In genomic region chr11:107773312-107773711, GRCm38 (mm10) we compare ENCODE assay signal across 25 mouse cellular contexts. TPM values are rescaled to one million over a fixed set of nuclear protein-coding genes. Genes with fewer than 3 reads are reported as not detected.
DNase-seq lines count a peak whose midpoint lies in the region; ATAC-seq and TF ChIP-seq lines count a peak whose summit lies in the region.
"Had no signal": no experiment of that assay in that cellular context is flagged by ENCODE, and none has a peak within 500 bp of the region (broad histone marks: within the 10 kb centered on the region; RNA-seq: fewer than 3 reads in every experiment).

No protein-coding gene starts in this region.

- WGBS in midbrain, embryonic 10.5 days: 76% methylated on average over 8 of the region's 8 CpGs
- 51% methylated on average over 8 of the region's 8 CpGs for WGBS in midbrain, embryonic 16.5 days
- 60% methylated on average over 8 of the region's 8 CpGs for WGBS in hindbrain, embryonic 12.5 days
- WGBS in hindbrain, embryonic 14.5 days: 53% methylated on average over 8 of the region's 8 CpGs
- WGBS in stomach, postnatal 0 days: 64% methylated on average over 8 of the region's 8 CpGs

- H3K27me3 ChIP-seq in midbrain, embryonic 10.5 days (ENCODE audit: low read depth, poor library complexity, severe bottlenecking): peaks cover 12% of the 10 kb centered on the region
- no peaks in the 10 kb centered on the region for H3K27me3 ChIP-seq in midbrain, embryonic 16.5 days (ENCODE audit: control insufficient read depth, insufficient read depth, low read depth, low read length)
- H3K27me3 ChIP-seq in hindbrain, embryonic 12.5 days: no peaks in the 10 kb centered on the region
- no peaks in the 10 kb centered on the region for H3K27me3 ChIP-seq in hindbrain, embryonic 14.5 days (ENCODE audit: control insufficient read depth, insufficient read depth, low read length)
- H3K27me3 ChIP-seq in stomach, postnatal 0 days (ENCODE audit: control insufficient read depth, insufficient read depth, low read length): no peaks in the 10 kb centered on the region
- H3K27me3 ChIP-seq: kidney, embryonic 15.5 days; liver, embryonic 12.5 days had no signal

- no peak for TF ChIP-seq EP300 in stomach, postnatal 0 days (optimal IDR thresholded peaks at IDR 0.05)

- H3K4me3 ChIP-seq in midbrain, embryonic 10.5 days: no peak overlapping the region
- H3K4me3 ChIP-seq in midbrain, embryonic 16.5 days (ENCODE audit: low read depth, low read length): no peak overlapping the region
- H3K4me3 ChIP-seq in hindbrain, embryonic 12.5 days: no peak overlapping the region
- H3K4me3 ChIP-seq in hindbrain, embryonic 14.5 days (replicated peaks; ENCODE audit: low read length): no peak overlapping the region
- no peak overlapping the region for H3K4me3 ChIP-seq in stomach, postnatal 0 days (ENCODE audit: low read depth, low read length)
- H3K4me3 ChIP-seq: heart, adult 2 months; heart, embryonic 12.5 days; kidney, embryonic 15.5 days; liver, embryonic 12.5 days had no signal

- H3K27ac ChIP-seq in midbrain, embryonic 10.5 days (replicated peaks): peak overlapping the region; percentile 55
- H3K27ac ChIP-seq in midbrain, embryonic 16.5 days (ENCODE audit: low read length): no peak overlapping the region
- H3K27ac ChIP-seq in hindbrain, embryonic 12.5 days: peak overlapping the region; percentile 30; the same call in 1 of the 2 replicates
- H3K27ac ChIP-seq in hindbrain, embryonic 14.5 days: no peak overlapping the region
- H3K27ac ChIP-seq in stomach, postnatal 0 days (replicated peaks): no peak overlapping the region
- H3K27ac ChIP-seq: heart, adult 2 months; kidney, embryonic 15.5 days; liver, embryonic 12.5 days had no signal

- no peak overlapping the region for H3K9ac ChIP-seq in midbrain, embryonic 16.5 days (ENCODE audit: low read depth, low read length)
- H3K9ac ChIP-seq in hindbrain, embryonic 12.5 days: no peak overlapping the region
- H3K9ac ChIP-seq in hindbrain, embryonic 14.5 days: peak overlapping the region; percentile 13; the same call in 1 of the 2 replicates
- H3K9ac ChIP-seq in stomach, postnatal 0 days (ENCODE audit: low read length): no peak overlapping the region
- H3K9ac ChIP-seq: forebrain, postnatal 0 days; heart, embryonic 12.5 days; kidney, embryonic 15.5 days; liver, embryonic 12.5 days; liver, postnatal 0 days had no signal

- DNase-seq in midbrain, embryonic 10.5 days (ENCODE audit: low spot score): no peak
- DNase-seq in hindbrain, embryonic 14.5 days (ENCODE audit: low spot score): no peak
- DNase-seq in stomach, postnatal 0 days (ENCODE audit: low spot score): no peak
- DNase-seq in embryo, embryonic 9.5 days (ENCODE audit: extremely low spot score): no peak
- DNase-seq: adrenal gland, adult 2 months; cerebellum, adult 8-10 months; cerebellum, postnatal 25 days; forebrain, postnatal 0 days; heart, adult 2 months; heart, postnatal 4 days; kidney, adult 18-20 months; kidney, postnatal 25 days; liver, postnatal 0 days; lung, postnatal 36 days; right cerebral cortex, postnatal 4 days; thymus, postnatal 4 days had no signal

- H3K4me2 ChIP-seq in midbrain, embryonic 16.5 days (ENCODE audit: low read length): no peak overlapping the region
- no peak overlapping the region for H3K4me2 ChIP-seq in hindbrain, embryonic 12.5 days (replicated peaks)
- no peak overlapping the region for H3K4me2 ChIP-seq in hindbrain, embryonic 14.5 days (replicated peaks)
- no peak overlapping the region for H3K4me2 ChIP-seq in stomach, postnatal 0 days (replicated peaks; ENCODE audit: low read depth)
- H3K4me2 ChIP-seq: heart, embryonic 12.5 days; kidney, embryonic 15.5 days; liver, embryonic 12.5 days had no signal

- no peak for ATAC-seq in midbrain, embryonic 16.5 days
- ATAC-seq in hindbrain, embryonic 12.5 days (ENCODE audit: low FRiP score): no peak; the same call in 1 of the 2 replicates
- no peak for ATAC-seq in hindbrain, embryonic 14.5 days (ENCODE audit: low FRiP score)
- ATAC-seq in stomach, postnatal 0 days (ENCODE audit: low FRiP score, low TSS enrichment): 0 out of 2 replicates have a peak, but pooled peaks have one; percentile 12
- ATAC-seq: activated CD4-positive, CD25-positive, alpha-beta regulatory T cell, adult 4 months; forebrain, postnatal 0 days; inflammation-experienced regulatory T-cells, adult 6 months; liver, embryonic 12.5 days; liver, postnatal 0 days had no signal

- H3K9me3 ChIP-seq in midbrain, embryonic 10.5 days (replicated peaks): no peaks in the 10 kb centered on the region
- H3K9me3 ChIP-seq in midbrain, embryonic 16.5 days (replicated peaks; ENCODE audit: control insufficient read depth, low read length, poor library complexity, severe bottlenecking): no peaks in the 10 kb centered on the region
- H3K9me3 ChIP-seq in hindbrain, embryonic 12.5 days (replicated peaks): no peaks in the 10 kb centered on the region
- no peaks in the 10 kb centered on the region for H3K9me3 ChIP-seq in hindbrain, embryonic 14.5 days (ENCODE audit: control insufficient read depth, low read length)
- H3K9me3 ChIP-seq in stomach, postnatal 0 days (ENCODE audit: control insufficient read depth, low read length): no peaks in the 10 kb centered on the region
- H3K9me3 ChIP-seq: heart, embryonic 12.5 days; kidney, embryonic 15.5 days; liver, embryonic 12.5 days had no signal

- peaks cover 12% of the 10 kb centered on the region; the same call in 1 of the 2 replicates for H3K36me3 ChIP-seq in midbrain, embryonic 10.5 days
- H3K36me3 ChIP-seq in midbrain, embryonic 16.5 days (ENCODE audit: control insufficient read depth, insufficient read depth, low read length): peaks cover 4% of the 10 kb centered on the region
- no peaks in the 10 kb centered on the region for H3K36me3 ChIP-seq in hindbrain, embryonic 12.5 days
- peaks cover 10% of the 10 kb centered on the region; the same call in 1 of the 2 replicates for H3K36me3 ChIP-seq in hindbrain, embryonic 14.5 days (replicated peaks; ENCODE audit: control insufficient read depth, insufficient read depth)
- no peaks in the 10 kb centered on the region for H3K36me3 ChIP-seq in stomach, postnatal 0 days (ENCODE audit: control insufficient read depth, insufficient read depth, low read length)
- H3K36me3 ChIP-seq: heart, embryonic 12.5 days; kidney, embryonic 15.5 days; liver, embryonic 12.5 days had no signal

- no peak for TF ChIP-seq CTCF in stomach, postnatal 0 days (IDR thresholded peaks at IDR 0.05; ENCODE audit: low read depth)

- H3K4me1 ChIP-seq in midbrain, embryonic 10.5 days: peaks cover 83% of the 10 kb centered on the region
- peaks cover 58% of the 10 kb centered on the region for H3K4me1 ChIP-seq in midbrain, embryonic 16.5 days (ENCODE audit: control insufficient read depth, insufficient read depth, low read length)
- H3K4me1 ChIP-seq in hindbrain, embryonic 12.5 days: peaks cover 75% of the 10 kb centered on the region
- peaks cover 74% of the 10 kb centered on the region for H3K4me1 ChIP-seq in hindbrain, embryonic 14.5 days (replicated peaks; ENCODE audit: control insufficient read depth, insufficient read depth, low read length)
- H3K4me1 ChIP-seq in stomach, postnatal 0 days (replicated peaks; ENCODE audit: control insufficient read depth, insufficient read depth): no peaks in the 10 kb centered on the region
- H3K4me1 ChIP-seq: liver, embryonic 12.5 days had no signal

RNA-seq across cellular contexts. Expression of gene Cacng4, which starts 21.0 kb away (rescaled TPM):
- 8.9 and 14.3 TPM in 2 replicates for polyA plus RNA-seq in midbrain, embryonic 10.5 days (2016; fragmentation: Nextera tagmentation; extraction: Ambion mirVana)
- 52.0 and 52.1 TPM in 2 replicates for polyA plus RNA-seq in midbrain, embryonic 16.5 days (2015; fragmentation: Nextera tagmentation; extraction: Ambion mirVana)
- polyA plus RNA-seq in hindbrain, embryonic 12.5 days (2016; fragmentation: Nextera tagmentation; extraction: Ambion mirVana): 35.8 and 37.4 TPM in 2 replicates
- polyA plus RNA-seq in hindbrain, embryonic 14.5 days (2014; fragmentation: Nextera tagmentation; extraction: Ambion mirVana): 58.2 and 63.1 TPM in 2 replicates
- 1.3 TPM in 2 replicates for polyA plus RNA-seq in stomach, postnatal 0 days (2015; fragmentation: Nextera tagmentation; extraction: Ambion mirVana)
- polyA plus RNA-seq: activated CD4-positive, CD25-positive, alpha-beta regulatory T cell, adult 4 months; inflammation-experienced regulatory T-cells, adult 6 months; liver, postnatal 0 days had no signal

RNA-seq across cellular contexts. Expression of gene Cacng1, which starts 57.0 kb away (rescaled TPM):
- polyA plus RNA-seq in midbrain, embryonic 10.5 days (2016; fragmentation: Nextera tagmentation; extraction: Ambion mirVana): 0.31 TPM in 1 of 2 replicates, not detected in the other
- polyA plus RNA-seq in midbrain, embryonic 16.5 days (2015; fragmentation: Nextera tagmentation; extraction: Ambion mirVana): 0.27 and 0.48 TPM in 2 replicates
- polyA plus RNA-seq in hindbrain, embryonic 12.5 days (2016; fragmentation: Nextera tagmentation; extraction: Ambion mirVana): 0.50 and 1.9 TPM in 2 replicates
- polyA plus RNA-seq in hindbrain, embryonic 14.5 days (2014; fragmentation: Nextera tagmentation; extraction: Ambion mirVana): 0.17 and 0.52 TPM in 2 replicates
- polyA plus RNA-seq in stomach, postnatal 0 days (2015; fragmentation: Nextera tagmentation; extraction: Ambion mirVana): 0.21 and 0.22 TPM in 2 replicates
- polyA plus RNA-seq: activated CD4-positive, CD25-positive, alpha-beta regulatory T cell, adult 4 months; embryonic facial prominence, embryonic 11.5 days; heart, embryonic 12.5 days; heart, postnatal 0 days; inflammation-experienced regulatory T-cells, adult 6 months; liver, embryonic 12.5 days had no signal

Comparison
In these comparisons a context has a peak if more than half of its experiments do, and no peak if none do; other contexts are left out.
1. H3K27ac ChIP-seq: peak in midbrain, embryonic 10.5 days (single experiment) and hindbrain, embryonic 12.5 days (single experiment); none in midbrain, embryonic 16.5 days (single experiment), hindbrain, embryonic 14.5 days (single experiment) and stomach, postnatal 0 days (single experiment).